Mouse (Mus musculus): Measurements from ENCODE around the gene Glt1d1. TPM values are rescaled to one million over a fixed set of nuclear protein-coding genes. Genes with fewer than 3 reads are reported as not detected.

Glt1d1 gene
- polyA plus RNA-seq, 1 experiment from 2014 or later = not detected

DNA sequence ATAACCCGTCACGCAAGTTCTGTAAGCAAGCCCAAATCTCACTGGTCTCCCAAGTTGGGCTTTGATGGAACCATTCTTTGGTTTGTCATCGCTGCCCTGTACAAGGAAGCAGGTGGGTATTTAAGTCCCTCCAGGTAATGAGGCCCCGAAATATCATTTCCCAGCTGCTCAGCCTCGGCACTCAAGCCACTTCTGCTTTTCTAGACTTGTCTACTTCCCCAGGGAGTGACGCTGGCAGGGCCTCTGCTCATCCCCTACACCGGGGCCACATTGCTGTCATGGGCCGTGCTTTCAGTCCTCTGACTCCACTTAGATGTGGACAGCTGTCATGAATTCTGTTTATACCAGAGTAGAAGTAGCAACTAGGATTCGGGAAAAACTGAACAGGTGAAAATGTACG lies 11.0 kb upstream of the Glt1d1 start:
- ATAC-seq (replicated peaks; ENCODE audit: extremely low read depth, insufficient read depth, low FRiP score) = no peak
- Histone ChIP-seq H3K9ac (ENCODE audit: low read length) (no peak overlapping the region), H3K4me1 (ENCODE audit: control insufficient read depth, insufficient read depth, low read length) (peaks cover 2% of the 10 kb centered on the region), H3K27me3 (ENCODE audit: control insufficient read depth, insufficient read depth, low read length) (no peaks in the 10 kb centered on the region), H3K4me2 (ENCODE audit: low read depth, low read length) (no peak overlapping the region), H3K27ac (ENCODE audit: low read length) (no peak overlapping the region), H3K9me3 (replicated peaks; ENCODE audit: control insufficient read depth, low read length) (no peaks in the 10 kb centered on the region), H3K36me3 (ENCODE audit: control insufficient read depth, insufficient read depth) (no peaks in the 10 kb centered on the region), H3K4me3 (ENCODE audit: low read length) (no peak overlapping the region)
- WGBS = 69% methylated on average over 10 of the region's 10 CpGs

DNA sequence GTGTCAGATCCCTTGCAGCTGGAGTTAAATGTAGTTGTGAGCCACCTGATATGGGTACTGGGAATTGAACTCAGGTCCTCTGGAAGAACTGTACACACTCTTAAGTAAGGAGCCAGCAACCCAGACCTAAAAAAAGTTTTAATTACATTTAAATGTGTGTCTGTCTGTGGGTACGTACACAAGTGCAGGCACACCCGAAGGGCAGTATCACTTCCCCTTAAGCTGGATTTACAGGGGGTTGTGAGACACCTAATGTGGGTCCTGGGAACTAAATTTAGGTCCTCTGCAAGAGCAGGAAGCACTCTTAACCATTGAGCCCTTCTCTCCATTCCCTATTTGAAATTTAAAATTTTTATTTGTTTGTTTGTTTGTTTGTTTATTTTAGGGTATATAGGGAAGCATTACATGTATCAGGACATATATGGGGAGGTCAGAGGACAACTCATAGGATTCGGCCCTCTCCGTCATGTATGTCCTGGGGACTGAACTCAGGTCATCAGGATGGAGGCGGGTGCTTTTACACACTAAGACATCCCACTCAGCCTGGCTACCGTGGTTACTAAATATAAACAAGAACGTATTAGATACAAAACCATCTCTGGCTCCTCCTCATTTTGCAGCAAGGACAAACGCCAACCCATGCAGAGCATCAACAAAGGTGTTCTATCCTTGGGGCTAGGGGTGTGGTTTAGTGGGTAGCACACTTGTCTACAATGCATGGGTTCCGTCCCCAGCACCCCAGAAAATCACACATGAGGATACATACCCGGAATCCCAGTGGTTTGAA lies 7.4 kb upstream of the Glt1d1 start:
- ATAC-seq (replicated peaks; ENCODE audit: extremely low read depth, insufficient read depth, low FRiP score) = no peak

DNA sequence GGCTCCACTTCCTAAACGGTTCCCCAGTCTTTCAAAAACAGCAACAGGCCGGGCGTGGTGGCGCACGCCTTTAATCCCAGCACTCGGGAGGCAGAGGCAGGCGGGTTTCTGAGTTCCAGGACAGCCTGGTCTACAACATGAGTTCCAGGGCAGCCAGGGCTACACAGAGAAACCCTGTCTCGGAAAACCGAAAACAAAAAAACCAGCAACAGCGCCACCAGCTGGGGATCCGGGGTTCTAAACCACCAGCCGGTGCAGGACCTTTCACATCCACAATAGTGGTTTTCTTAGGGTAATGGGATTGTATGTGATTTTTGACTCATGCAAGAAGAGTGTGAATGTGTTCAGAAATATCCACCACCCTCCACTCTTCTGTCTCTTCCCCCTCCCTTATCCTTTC lies 4.8 kb upstream of the Glt1d1 start:
- Histone ChIP-seq H3K4me3 (ENCODE audit: low read length) (no peak overlapping the region), H3K9ac (ENCODE audit: low read length) (no peak overlapping the region), H3K4me2 (ENCODE audit: low read depth, low read length) (no peak overlapping the region), H3K36me3 (ENCODE audit: control insufficient read depth, insufficient read depth) (no peaks in the 10 kb centered on the region), H3K27me3 (ENCODE audit: control insufficient read depth, insufficient read depth, low read length) (peaks cover 13% of the 10 kb centered on the region), H3K9me3 (replicated peaks; ENCODE audit: control insufficient read depth, low read length) (no peaks in the 10 kb centered on the region), H3K27ac (ENCODE audit: low read length) (no peak overlapping the region), H3K4me1 (ENCODE audit: control insufficient read depth, insufficient read depth, low read length) (peaks cover under 1% of the 10 kb centered on the region; the same call in 1 of the 2 replicates)
- ATAC-seq (replicated peaks; ENCODE audit: extremely low read depth, insufficient read depth, low FRiP score) = no peak
- 82% methylated on average over 12 of the region's 12 CpGs for WGBS

More for the DNA sequence above, 7.4 kb upstream of the Glt1d1 start:
- WGBS = 67% methylated on average over 10 of the region's 10 CpGs
- Histone ChIP-seq H3K4me1 (ENCODE audit: control insufficient read depth, insufficient read depth, low read length) (no peaks in the 10 kb centered on the region), H3K36me3 (ENCODE audit: control insufficient read depth, insufficient read depth) (no peaks in the 10 kb centered on the region), H3K27ac (ENCODE audit: low read length) (no peak overlapping the region), H3K4me3 (ENCODE audit: low read length) (no peak overlapping the region), H3K9ac (ENCODE audit: low read length) (no peak overlapping the region), H3K27me3 (ENCODE audit: control insufficient read depth, insufficient read depth, low read length) (no peaks in the 10 kb centered on the region), H3K4me2 (ENCODE audit: low read depth, low read length) (no peak overlapping the region), H3K9me3 (replicated peaks; ENCODE audit: control insufficient read depth, low read length) (no peaks in the 10 kb centered on the region)

DNA sequence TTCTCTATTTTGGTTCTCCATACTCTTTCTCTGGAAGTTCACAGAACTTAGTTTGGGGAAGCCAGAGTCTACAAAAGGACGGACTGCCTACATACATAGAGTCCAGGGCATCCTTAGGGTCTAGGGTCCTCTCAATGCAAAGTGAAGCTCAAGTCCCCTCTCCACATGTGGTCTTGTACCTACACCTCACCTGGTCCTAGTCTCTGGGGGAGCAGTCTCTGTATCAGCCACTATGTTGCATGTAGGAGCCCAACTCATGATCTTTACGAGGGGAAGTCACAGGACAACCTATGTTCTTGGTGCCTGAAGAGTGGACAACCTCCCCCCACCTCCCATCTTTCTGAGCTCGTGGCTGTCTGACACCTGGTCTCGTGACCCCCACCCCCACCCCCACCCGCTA lies 391 bp upstream of the Glt1d1 start:
- Histone ChIP-seq H3K4me3 (ENCODE audit: low read length) (no peak overlapping the region), H3K4me1 (ENCODE audit: control insufficient read depth, insufficient read depth, low read length) (peaks cover 4% of the 10 kb centered on the region; the same call in 1 of the 2 replicates), H3K9me3 (replicated peaks; ENCODE audit: control insufficient read depth, low read length) (no peaks in the 10 kb centered on the region), H3K27ac (ENCODE audit: low read length) (no peak overlapping the region), H3K36me3 (ENCODE audit: control insufficient read depth, insufficient read depth) (no peaks in the 10 kb centered on the region), H3K4me2 (ENCODE audit: low read depth, low read length) (no peak overlapping the region), H3K9ac (ENCODE audit: low read length) (no peak overlapping the region), H3K27me3 (ENCODE audit: control insufficient read depth, insufficient read depth, low read length) (peaks cover 28% of the 10 kb centered on the region)
- WGBS = 11% methylated on average over 5 of the region's 5 CpGs
- no peak for ATAC-seq (replicated peaks; ENCODE audit: extremely low read depth, insufficient read depth, low FRiP score)

DNA sequence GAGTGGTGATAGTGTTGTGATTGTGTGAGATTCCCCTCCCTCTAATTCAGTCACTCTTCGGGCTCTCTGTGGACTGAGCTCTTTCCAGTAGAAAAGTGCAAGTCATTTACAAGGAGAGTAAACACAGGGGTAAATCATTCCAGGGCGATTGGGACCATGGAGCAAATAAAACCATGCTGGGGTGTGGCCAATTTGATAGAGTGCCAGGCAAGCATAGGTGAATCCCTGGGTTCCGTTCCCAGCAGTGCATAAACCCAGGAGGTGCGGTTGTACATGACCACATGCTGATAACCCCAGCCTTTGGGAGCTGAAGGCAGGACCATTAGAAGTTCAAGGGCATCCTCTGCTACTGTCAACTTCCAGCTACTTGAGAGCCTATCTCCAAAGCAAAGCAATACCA lies 1.1 kb downstream of the Glt1d1 start:
- Histone ChIP-seq H3K27me3 (ENCODE audit: control insufficient read depth, insufficient read depth, low read length) (peaks cover 28% of the 10 kb centered on the region), H3K9me3 (replicated peaks; ENCODE audit: control insufficient read depth, low read length) (no peaks in the 10 kb centered on the region), H3K4me2 (ENCODE audit: low read depth, low read length) (no peak overlapping the region), H3K4me1 (ENCODE audit: control insufficient read depth, insufficient read depth, low read length) (peaks cover 4% of the 10 kb centered on the region; the same call in 1 of the 2 replicates), H3K27ac (ENCODE audit: low read length) (no peak overlapping the region), H3K9ac (ENCODE audit: low read length) (no peak overlapping the region), H3K4me3 (ENCODE audit: low read length) (no peak overlapping the region), H3K36me3 (ENCODE audit: control insufficient read depth, insufficient read depth) (no peaks in the 10 kb centered on the region)
- no peak for ATAC-seq (replicated peaks; ENCODE audit: extremely low read depth, insufficient read depth, low FRiP score)
- WGBS = 26% methylated on average over 4 of the region's 4 CpGs

DNA sequence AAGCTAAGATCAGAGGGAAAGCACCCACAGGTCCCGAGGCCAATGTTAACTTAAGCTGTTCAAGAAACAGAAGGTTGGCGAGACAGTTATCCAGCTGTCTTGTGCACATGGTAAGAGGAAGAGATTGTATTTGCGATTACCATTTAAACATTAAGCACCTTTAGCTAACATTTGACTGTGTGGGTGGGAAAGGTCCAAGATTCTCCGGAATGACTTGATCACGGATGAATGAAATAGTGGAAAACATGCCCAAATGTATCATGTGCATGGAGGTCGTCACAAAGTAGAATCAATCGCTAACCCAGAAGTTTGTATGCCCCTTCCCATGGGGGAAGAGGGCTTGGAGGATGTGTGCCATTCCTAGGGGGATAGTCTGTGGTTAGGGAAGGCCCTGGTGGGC lies 1.6 kb downstream of the Glt1d1 start:
- 80% methylated on average over 7 of the region's 7 CpGs for WGBS
- H3K4me2 ChIP-seq (ENCODE audit: low read depth, low read length) = no peak overlapping the region
- no peak for ATAC-seq (replicated peaks; ENCODE audit: extremely low read depth, insufficient read depth, low FRiP score)
- no peaks in the 10 kb centered on the region for H3K9me3 ChIP-seq (replicated peaks; ENCODE audit: control insufficient read depth, low read length)
- H3K27ac ChIP-seq (ENCODE audit: low read length) = no peak overlapping the region
- H3K4me1 ChIP-seq (ENCODE audit: control insufficient read depth, insufficient read depth, low read length) = peaks cover 4% of the 10 kb centered on the region; the same call in 1 of the 2 replicates
- H3K36me3 ChIP-seq (ENCODE audit: control insufficient read depth, insufficient read depth) = no peaks in the 10 kb centered on the region
- H3K4me3 ChIP-seq (ENCODE audit: low read length) = no peak overlapping the region
- H3K27me3 ChIP-seq (ENCODE audit: control insufficient read depth, insufficient read depth, low read length) = peaks cover 28% of the 10 kb centered on the region
- H3K9ac ChIP-seq (ENCODE audit: low read length) = no peak overlapping the region

DNA sequence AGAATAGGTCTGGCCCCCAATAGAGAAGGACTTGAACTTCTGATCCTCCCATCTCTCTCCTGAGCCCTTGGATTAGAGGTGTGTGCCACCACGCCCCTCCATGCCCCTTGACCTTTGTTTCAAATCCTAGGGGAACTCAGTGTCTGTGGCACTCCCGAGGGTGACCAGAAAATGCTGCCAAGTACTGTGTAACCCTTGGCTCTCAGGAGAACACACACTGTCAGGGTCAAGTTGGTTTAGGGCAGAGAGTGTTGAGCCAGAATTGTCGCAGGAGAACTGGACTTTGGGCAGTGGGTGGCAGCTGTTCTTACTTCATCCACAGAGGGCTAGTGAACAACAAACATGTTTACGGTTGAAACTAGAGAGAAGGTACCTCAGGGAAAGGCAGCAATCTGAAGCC lies 5.6 kb downstream of the Glt1d1 start:
- whole genome bisulfite sequencing = 68% methylated on average over 4 of the region's 4 CpGs
- peaks cover 2% of the 10 kb centered on the region; the same call in 1 of the 2 replicates for H3K4me1 ChIP-seq (ENCODE audit: control insufficient read depth, insufficient read depth, low read length)
- H3K9ac ChIP-seq (ENCODE audit: low read length) = no peak overlapping the region

DNA sequence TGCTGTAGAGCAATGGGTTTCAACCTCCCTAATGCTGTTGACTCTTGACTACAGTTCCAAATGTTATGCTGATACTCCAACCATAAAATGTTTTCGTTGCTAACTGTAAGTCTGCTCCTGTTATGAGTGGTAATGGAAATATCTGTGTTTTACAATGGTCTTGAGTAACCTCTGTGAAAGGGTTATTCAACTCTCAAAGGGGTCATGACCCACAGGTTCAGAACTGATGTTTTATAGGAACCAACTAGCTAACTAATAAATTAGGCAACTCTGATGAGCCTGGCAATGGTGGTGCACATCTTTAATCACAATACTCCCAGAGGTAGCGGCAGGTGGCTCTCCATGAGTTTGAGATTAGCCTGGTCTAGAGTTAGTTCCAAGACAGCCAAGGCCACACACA lies 6.1 kb downstream of the Glt1d1 start:
- H3K9me3 ChIP-seq (replicated peaks; ENCODE audit: control insufficient read depth, low read length) = peaks cover 11% of the 10 kb centered on the region
- no peaks in the 10 kb centered on the region for H3K4me1 ChIP-seq (ENCODE audit: control insufficient read depth, insufficient read depth, low read length)
- no peak for ATAC-seq (replicated peaks; ENCODE audit: extremely low read depth, insufficient read depth, low FRiP score)
- H3K9ac ChIP-seq (ENCODE audit: low read length) = no peak overlapping the region
- H3K36me3 ChIP-seq (ENCODE audit: control insufficient read depth, insufficient read depth) = no peaks in the 10 kb centered on the region
- WGBS = 81% methylated on average over 2 of the region's 2 CpGs
- no peak overlapping the region for H3K27ac ChIP-seq (ENCODE audit: low read length)
- no peak overlapping the region for H3K4me3 ChIP-seq (ENCODE audit: low read length)
- H3K4me2 ChIP-seq (ENCODE audit: low read depth, low read length) = no peak overlapping the region
- peaks cover 7% of the 10 kb centered on the region for H3K27me3 ChIP-seq (ENCODE audit: control insufficient read depth, insufficient read depth, low read length)

More for the DNA sequence above, 5.6 kb downstream of the Glt1d1 start:
- H3K36me3 ChIP-seq (ENCODE audit: control insufficient read depth, insufficient read depth) = no peaks in the 10 kb centered on the region
- no peak overlapping the region for H3K4me3 ChIP-seq (ENCODE audit: low read length)
- H3K4me2 ChIP-seq (ENCODE audit: low read depth, low read length) = no peak overlapping the region
- ATAC-seq (replicated peaks; ENCODE audit: extremely low read depth, insufficient read depth, low FRiP score) = no peak
- H3K27me3 ChIP-seq (ENCODE audit: control insufficient read depth, insufficient read depth, low read length) = peaks cover 11% of the 10 kb centered on the region
- no peak overlapping the region for H3K27ac ChIP-seq (ENCODE audit: low read length)
- peaks cover 11% of the 10 kb centered on the region for H3K9me3 ChIP-seq (replicated peaks; ENCODE audit: control insufficient read depth, low read length)

DNA sequence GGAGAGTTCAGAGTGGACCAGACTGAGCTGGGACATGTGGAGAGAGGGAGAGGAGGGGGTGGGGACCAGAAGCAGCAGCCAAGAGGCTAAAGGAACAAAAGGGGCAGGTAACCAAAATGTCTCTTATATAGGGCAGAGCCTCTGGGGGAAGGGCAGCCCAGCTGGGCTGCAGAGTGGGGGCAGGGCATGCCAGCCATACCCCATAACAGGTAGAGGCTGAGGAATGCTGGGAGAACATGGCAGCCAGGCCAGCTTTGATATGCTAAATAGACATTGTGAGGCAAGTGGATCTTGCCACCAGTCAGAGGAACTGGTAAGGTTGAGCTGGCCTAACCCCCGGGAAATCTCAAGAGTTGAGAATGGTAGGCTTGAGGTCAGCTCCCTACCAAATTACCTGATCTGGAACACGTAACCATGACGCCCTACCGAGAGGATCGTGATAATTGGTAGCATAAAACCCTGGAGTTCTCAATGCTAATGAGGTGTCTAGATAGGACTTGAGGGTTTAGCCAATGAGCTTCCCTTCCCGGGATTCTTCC lies 7.1 kb downstream of the Glt1d1 start:
- H3K4me1 ChIP-seq (ENCODE audit: control insufficient read depth, insufficient read depth, low read length) = no peaks in the 10 kb centered on the region
- ATAC-seq (replicated peaks; ENCODE audit: extremely low read depth, insufficient read depth, low FRiP score) = no peak

More for the DNA sequence above, 7.1 kb downstream of the Glt1d1 start:
- Histone ChIP-seq H3K36me3 (ENCODE audit: control insufficient read depth, insufficient read depth) (no peaks in the 10 kb centered on the region), H3K4me2 (ENCODE audit: low read depth, low read length) (no peak overlapping the region), H3K27ac (ENCODE audit: low read length) (no peak overlapping the region), H3K4me3 (ENCODE audit: low read length) (no peak overlapping the region), H3K27me3 (ENCODE audit: control insufficient read depth, insufficient read depth, low read length) (no peaks in the 10 kb centered on the region), H3K9me3 (replicated peaks; ENCODE audit: control insufficient read depth, low read length) (peaks cover 16% of the 10 kb centered on the region), H3K9ac (ENCODE audit: low read length) (no peak overlapping the region)
- WGBS = 73% methylated on average over 6 of the region's 6 CpGs
